Mouse (Mus musculus): ENCODE data around the gene Tmem132d. TPM values are rescaled to one million over a fixed set of nuclear protein-coding genes. Genes with fewer than 3 reads are reported as not detected.
A peak's percentile ranks its signal among the peaks of the same experiment; 100 is the strongest.

Tmem132d gene
- total RNA-seq (2021): under 1 TPM; 0.03 to 0.08 TPM

GRCm38 (mm10) chr5:128432916-128433315 is at the start of gene Tmem132d:
TSS of gene Tmem132d (minus strand) at chr5:128433077.
- intact Hi-C loops (cut with DNase I): no loop called here
- DNase-seq: no peak

- intact Hi-C loops (cut with DNase I): no loop called here
Measured at GRCm38 (mm10) chr5:128480816-128481215, 47.9 kb upstream of the Tmem132d start.

GRCm38 (mm10) chr5:128475372-128475771 is 42.5 kb upstream of the Tmem132d start:
- intact Hi-C loops (cut with DNase I): no loop called here
- no peak for DNase-seq

More at GRCm38 (mm10) chr5:128480816-128481215, 47.9 kb upstream of the Tmem132d start:
- DNase-seq: no peak

GRCm38 (mm10) chr5:128469812-128470211 is 36.9 kb upstream of the Tmem132d start:
- DNase-seq: no peak
- intact Hi-C loops (cut with DNase I): no loop called here

- intact Hi-C loops (cut with DNase I): no loop called here
Measured at GRCm38 (mm10) chr5:128464514-128464913, 31.6 kb upstream of the Tmem132d start.

GRCm38 (mm10) chr5:128460605-128461004 is 27.7 kb upstream of the Tmem132d start:
- intact Hi-C loops (cut with DNase I): no loop called here

More at GRCm38 (mm10) chr5:128464514-128464913, 31.6 kb upstream of the Tmem132d start:
- no peak for DNase-seq

GRCm38 (mm10) chr5:128455732-128456131 is 22.9 kb upstream of the Tmem132d start:
- intact Hi-C loops (cut with DNase I): no loop called here

More at GRCm38 (mm10) chr5:128460605-128461004, 27.7 kb upstream of the Tmem132d start:
- DNase-seq: no peak

GRCm38 (mm10) chr5:128452196-128452595 is 19.3 kb upstream of the Tmem132d start:
- DNase-seq: no peak
- intact Hi-C loops (cut with DNase I): no loop called here

More at GRCm38 (mm10) chr5:128455732-128456131, 22.9 kb upstream of the Tmem132d start:
- DNase-seq: no peak

GRCm38 (mm10) chr5:128450808-128451207 is 17.9 kb upstream of the Tmem132d start:
- DNase-seq: no peak
- intact Hi-C loops (cut with DNase I): no loop called here

- intact Hi-C loops (cut with DNase I): no loop called here
- no peak for DNase-seq
Measured at GRCm38 (mm10) chr5:128444876-128445275, 12.0 kb upstream of the Tmem132d start.

GRCm38 (mm10) chr5:128443848-128444247 is 11.0 kb upstream of the Tmem132d start:
- no peak for DNase-seq
- intact Hi-C loops (cut with DNase I): no loop called here

- DNase-seq: no peak
- intact Hi-C loops (cut with DNase I): no loop called here
Measured at GRCm38 (mm10) chr5:128441121-128441520, 8.2 kb upstream of the Tmem132d start.

GRCm38 (mm10) chr5:128439828-128440227 is 7.0 kb upstream of the Tmem132d start:
- peak; percentile 9 to 46 for DNase-seq
- intact Hi-C loops (cut with DNase I): no loop called here

- no peak for DNase-seq
- intact Hi-C loops (cut with DNase I): no loop called here
Measured at GRCm38 (mm10) chr5:128438078-128438477, 5.2 kb upstream of the Tmem132d start.

GRCm38 (mm10) chr5:128436909-128437308 is 4.0 kb upstream of the Tmem132d start:
- intact Hi-C loops (cut with DNase I): no loop called here
- DNase-seq: no peak

GRCm38 (mm10) chr5:128435683-128436082 is 2.8 kb upstream of the Tmem132d start:
- no peak for DNase-seq
- intact Hi-C loops (cut with DNase I): no loop called here

- no peak for DNase-seq
- intact Hi-C loops (cut with DNase I): no loop called here
Measured at GRCm38 (mm10) chr5:128433786-128434185, 909 bp upstream of the Tmem132d start.

- intact Hi-C loops (cut with DNase I): no loop called here
- DNase-seq: no peak
Measured at GRCm38 (mm10) chr5:128432422-128432821, 455 bp downstream of the Tmem132d start.

- intact Hi-C loops (cut with DNase I): no loop called here
- no peak for DNase-seq
Measured at GRCm38 (mm10) chr5:128424636-128425035, 8.2 kb downstream of the Tmem132d start.

- intact Hi-C loops (cut with DNase I): no loop called here
- no peak for DNase-seq
Measured at GRCm38 (mm10) chr5:128424213-128424612, 8.7 kb downstream of the Tmem132d start.

- intact Hi-C loops (cut with DNase I): no loop called here
- no peak for DNase-seq
Measured at GRCm38 (mm10) chr5:128422090-128422489, 10.8 kb downstream of the Tmem132d start.

GRCm38 (mm10) chr5:128418149-128418710 is 14.6 kb downstream of the Tmem132d start:
- DNase-seq: no peak
- intact Hi-C loops (cut with DNase I): no loop called here

GRCm38 (mm10) chr5:128414056-128414455 is 18.8 kb downstream of the Tmem132d start:
- intact Hi-C loops (cut with DNase I): no loop called here
- no peak for DNase-seq
